Mouse (Mus musculus) brain, embryonic 14.5 days (tissue): ENCODE measurements around the gene Add2. TPM values are rescaled to one million over a fixed set of nuclear protein-coding genes. Genes with fewer than 3 reads are reported as not detected.

ENCODE experiments used
- DNase-seq: peaks from one replicate; pipeline ENCODE4 v3.0.0-alpha.2; 2011; ENCODE audit warnings: low read depth
- CTCF ChIP-seq: fragments of 200-500 bp; IDR thresholded peaks from 2 replicates; pipeline ENCODE4 v1.5.1; 2012; ENCODE audit warnings: inconsistent platforms, mild to moderate bottlenecking, moderate library complexity, borderline replicate concordance; ENCODE audit not compliant: insufficient read depth, insufficient read length; ENCODE audit errors: extremely low read depth
- POLR2A ChIP-seq: fragments of 200-500 bp; IDR thresholded peaks from 2 replicates; pipeline ENCODE4 v1.6.1; 2012; ENCODE audit warnings: mild to moderate bottlenecking, inconsistent platforms, borderline replicate concordance; ENCODE audit not compliant: poor library complexity, insufficient read depth, insufficient read length, severe bottlenecking; ENCODE audit errors: extremely low read depth
- polyA plus RNA-seq: library from polyadenylated mRNA; depleted of rRNA; stranded (reverse); fragments of >200 nt; gene quantifications from 2 replicates; pipeline ENCODE4 v1.2.3, GENCODE M21; 2012

Gene Add2
- polyA plus RNA-seq, 1 experiment, result 191 TPM

GRCm38 (mm10) chr6:86128504-86128903, 100.0 kb downstream of the Add2 start:
- DNase-seq, result no peak
- TF ChIP-seq POLR2A (no peak), CTCF (peak; percentile 37; the same call in 1 of the 2 replicates)

GRCm38 (mm10) chr6:86129872-86130498, 101.5 kb downstream of the Add2 start:
- DNase-seq, result no peak
- TF ChIP-seq POLR2A (no peak), CTCF (no peak)

GRCm38 (mm10) chr6:86133882-86134281, 105.4 kb downstream of the Add2 start:
- TF ChIP-seq CTCF (no peak), POLR2A (no peak)
- DNase-seq, result no peak

GRCm38 (mm10) chr6:86136206-86136605, 107.7 kb downstream of the Add2 start:
- TF ChIP-seq CTCF (no peak), POLR2A (no peak)

GRCm38 (mm10) chr6:86141284-86141683, 112.8 kb downstream of the Add2 start:
- no peak for DNase-seq
- TF ChIP-seq CTCF, result no peak
- no peak for TF ChIP-seq POLR2A

More at GRCm38 (mm10) chr6:86136206-86136605, 107.7 kb downstream of the Add2 start:
- no peak for DNase-seq

- TF ChIP-seq POLR2A (no peak), CTCF (peak; percentile 76; the same call in 1 of the 2 replicates)
- peak; percentile 92 for DNase-seq
Observed at GRCm38 (mm10) chr6:86141820-86142219, 113.3 kb downstream of the Add2 start.

- no peak for TF ChIP-seq POLR2A
- TF ChIP-seq CTCF, result no peak
Observed at GRCm38 (mm10) chr6:86144986-86145385, 116.5 kb downstream of the Add2 start.

GRCm38 (mm10) chr6:86148518-86148917, 120.0 kb downstream of the Add2 start:
- DNase-seq, result no peak
- TF ChIP-seq CTCF (no peak), POLR2A (no peak)

More at GRCm38 (mm10) chr6:86144986-86145385, 116.5 kb downstream of the Add2 start:
- DNase-seq, result no peak

GRCm38 (mm10) chr6:86149001-86149400, 120.5 kb downstream of the Add2 start:
- DNase-seq, result no peak
- TF ChIP-seq CTCF, result no peak
- no peak for TF ChIP-seq POLR2A

- DNase-seq, result no peak
- TF ChIP-seq POLR2A (no peak), CTCF (no peak)
Observed at GRCm38 (mm10) chr6:86152676-86153075, 124.2 kb downstream of the Add2 start.

GRCm38 (mm10) chr6:86153436-86153990, 125.0 kb downstream of the Add2 start:
- DNase-seq, result no peak
- TF ChIP-seq POLR2A (no peak), CTCF (no peak)

GRCm38 (mm10) chr6:86154006-86154405, 125.5 kb downstream of the Add2 start:
- TF ChIP-seq CTCF (no peak), POLR2A (no peak)
- no peak for DNase-seq

- no peak for DNase-seq
- TF ChIP-seq POLR2A (no peak), CTCF (no peak)
Observed at GRCm38 (mm10) chr6:86154481-86154880, 126.0 kb downstream of the Add2 start.
